Mouse (Mus musculus) lung, embryonic 14.5 days (tissue): ENCODE measurements around the gene Tifab. TPM values are rescaled to one million over a fixed set of nuclear protein-coding genes. Genes with fewer than 3 reads are reported as not detected.

Source experiments
- ATAC-seq: fragments of 200-750 bp; cut with Nextera tagmentation; 2 replicates; pipeline ENCODE4 v1.8.0; 2017; ENCODE audit warnings: mild to moderate bottlenecking, moderate TSS enrichment, moderate library complexity; ENCODE audit not compliant: insufficient read depth
- DNase-seq: peaks from one replicate; pipeline ENCODE4 v3.0.0-alpha.2; 2015
- H3K27ac ChIP-seq: fragments of 300-500 bp; sonication (generic); 2 replicates; pipeline ENCODE4 v1.5.1; 2014; ENCODE audit warnings: low read depth, mild to moderate bottlenecking, moderate library complexity
- H3K27me3 ChIP-seq: fragments of 300-500 bp; sonication (generic); 2 replicates; pipeline ENCODE4 v1.6.1; 2014; ENCODE audit warnings: low read length, control low read depth; ENCODE audit not compliant: insufficient read depth
- H3K36me3 ChIP-seq: fragments of 300-500 bp; sonication (generic); 2 replicates; pipeline ENCODE4 v1.6.1; 2014; ENCODE audit warnings: control low read depth; ENCODE audit not compliant: insufficient read depth
- H3K4me1 ChIP-seq: fragments of 300-500 bp; sonication (generic); 2 replicates; pipeline ENCODE4 v1.6.1; 2014; ENCODE audit warnings: antibody characterized with exemption, control low read depth; ENCODE audit not compliant: insufficient read depth
- H3K4me2 ChIP-seq: fragments of 300-500 bp; sonication (generic); 2 replicates; pipeline ENCODE4 v1.6.1; 2014; ENCODE audit warnings: mild to moderate bottlenecking
- H3K4me3 ChIP-seq: fragments of 300-500 bp; sonication (generic); 2 replicates; pipeline ENCODE4 v1.5.1; 2014; ENCODE audit warnings: low read depth, low read length
- H3K9ac ChIP-seq: fragments of 300-500 bp; sonication (generic); 2 replicates; pipeline ENCODE4 v1.6.1; 2014
- H3K9me3 ChIP-seq: fragments of 300-500 bp; sonication (generic); 2 replicates; pipeline ENCODE4 v1.6.1; 2016; ENCODE audit warnings: low read depth, low read length, control low read depth
- CTCF ChIP-seq: IDR thresholded peaks from 2 replicates; pipeline ENCODE4 v1.5.1; 2016; ENCODE audit warnings: antibody characterized with exemption, low read depth
- WGBS: fragments of 180-500 bp; shearing (Covaris S2); extraction: QIAGEN DNeasy Blood & Tissue Kit; methylation state at CpG from one replicate; pipeline ENCODE4 v1.1.7; 2014; 5-methylcytosine and 5-hydroxymethylcytosine counted together
- polyA plus RNA-seq: library from polyadenylated mRNA; unstranded; fragments of >200 nt; fragmentation: Nextera tagmentation; extraction: Ambion mirVana; gene quantifications from 2 replicates; pipeline ENCODE4 v1.2.1, GENCODE M21; 2014

Tifab gene
- polyA plus RNA-seq, 1 experiment from 2014 or later, result 1.0 TPM

DNA sequence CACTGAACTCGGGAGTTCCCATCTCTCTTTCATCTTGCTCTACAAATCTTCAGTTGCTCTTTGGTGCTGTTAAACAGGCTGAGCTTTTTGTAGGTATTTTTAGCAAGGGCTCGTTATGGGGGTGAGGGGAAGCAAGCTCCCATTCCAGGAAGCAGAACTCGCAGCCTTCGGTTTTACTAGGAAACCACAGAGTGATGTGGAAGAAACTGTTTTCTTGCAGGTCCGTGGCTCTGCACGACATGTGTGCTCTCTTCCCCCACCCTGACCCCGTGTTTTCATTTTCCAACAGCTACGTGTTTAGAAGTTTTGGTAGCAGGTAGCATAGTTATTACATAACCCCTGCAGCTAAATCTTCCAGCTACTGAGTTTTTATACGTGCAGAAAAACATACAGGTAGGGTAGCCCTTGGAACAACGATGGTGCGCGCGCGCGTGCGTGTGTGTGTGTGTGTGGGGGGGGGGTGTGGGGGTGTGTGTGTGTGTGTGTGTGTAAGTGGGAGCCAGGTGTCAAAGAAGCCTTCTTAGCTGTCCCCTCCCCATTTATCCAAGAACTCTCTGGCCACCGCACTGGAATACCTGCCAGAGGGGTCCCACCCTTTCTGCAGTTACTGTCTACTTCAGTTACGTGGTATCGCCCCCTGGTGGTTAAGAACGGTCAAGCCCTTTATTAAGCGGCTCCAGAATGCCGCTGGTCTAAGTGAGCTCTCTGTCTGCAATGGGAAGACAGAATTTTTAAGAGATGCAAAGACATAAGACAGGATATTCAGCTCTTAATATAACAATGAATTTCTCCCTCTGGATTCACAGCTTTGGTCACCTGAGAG is 27.1 kb downstream of the Tifab start:
- no peaks in the 10 kb centered on the region for H3K36me3 ChIP-seq
- no peak overlapping the region for H3K9ac ChIP-seq
- H3K9me3 ChIP-seq, result no peaks in the 10 kb centered on the region
- H3K4me2 ChIP-seq, result no peak overlapping the region
- WGBS, result 44% methylated on average over 22 of the region's 22 CpGs
- DNase-seq, result peak; percentile 94
- H3K4me3 ChIP-seq, result no peak overlapping the region
- H3K27me3 ChIP-seq, result no peaks in the 10 kb centered on the region
- no peak overlapping the region for H3K27ac ChIP-seq
- peak; percentile 65 for ATAC-seq
- peak; percentile 86 for TF ChIP-seq CTCF
- no peaks in the 10 kb centered on the region; the same call in 1 of the 2 replicates for H3K4me1 ChIP-seq

DNA sequence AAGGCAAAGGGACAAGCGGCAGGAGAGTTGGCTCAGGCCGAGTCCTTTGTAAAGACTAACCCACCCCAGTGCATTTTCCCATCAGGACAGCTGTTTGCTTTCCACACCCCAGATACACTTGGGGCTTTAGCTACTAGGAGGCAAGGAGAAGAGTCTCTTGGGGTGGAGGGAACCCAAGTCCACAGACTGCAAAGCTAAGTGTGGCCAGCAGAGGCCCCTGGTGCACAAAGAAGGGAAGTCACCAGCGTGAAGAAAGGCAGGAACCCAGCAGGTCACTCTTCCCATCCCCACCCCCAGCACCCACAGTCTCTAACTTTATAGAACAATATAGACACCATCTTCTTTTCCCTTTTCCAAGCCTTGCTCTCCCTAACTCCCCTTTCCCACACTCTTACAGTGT is 33.2 kb downstream of the Tifab start:
- H3K4me1 ChIP-seq, result peaks cover 7% of the 10 kb centered on the region; the same call in 1 of the 2 replicates
- ATAC-seq (no peak), DNase-seq (peak; percentile 33)
- H3K27me3 ChIP-seq, result no peaks in the 10 kb centered on the region
- no peak overlapping the region for H3K4me2 ChIP-seq
- no peak overlapping the region for H3K4me3 ChIP-seq
- 35% methylated on average over 3 of the region's 3 CpGs for WGBS
- no peak overlapping the region for H3K27ac ChIP-seq
- no peaks in the 10 kb centered on the region for H3K9me3 ChIP-seq
- no peak overlapping the region for H3K9ac ChIP-seq
- no peaks in the 10 kb centered on the region for H3K36me3 ChIP-seq
- peak; percentile 47 for TF ChIP-seq CTCF

DNA sequence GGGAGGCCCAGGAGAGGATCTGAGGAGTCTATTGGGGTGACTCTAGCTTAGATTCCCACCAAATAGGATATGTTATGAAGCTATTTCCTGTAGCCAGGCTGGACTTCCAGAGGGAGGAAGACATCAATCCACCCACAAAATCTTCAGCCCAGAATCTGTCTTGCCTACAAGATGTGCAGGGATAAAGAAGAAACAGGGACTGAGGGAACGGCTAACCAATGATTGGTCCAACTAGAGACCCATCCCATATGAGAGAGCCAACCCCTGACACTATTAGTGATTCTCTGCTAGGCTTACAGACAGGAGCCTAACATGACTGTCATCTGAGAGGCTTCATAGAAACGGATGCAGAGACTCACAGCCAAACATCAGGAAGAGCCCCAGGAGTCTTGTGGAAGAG is 34.7 kb downstream of the Tifab start:
- no peak overlapping the region for H3K4me2 ChIP-seq
- WGBS, result 34% methylated on average over 2 of the region's 2 CpGs
- no peaks in the 10 kb centered on the region for H3K9me3 ChIP-seq
- no peak overlapping the region for H3K4me3 ChIP-seq
- H3K27me3 ChIP-seq, result no peaks in the 10 kb centered on the region
- ATAC-seq, result peak; percentile 65; the same call in 1 of the 2 replicates
- DNase-seq, result peak; percentile 68
- no peak for TF ChIP-seq CTCF
- no peak overlapping the region for H3K9ac ChIP-seq
- H3K4me1 ChIP-seq, result peaks cover 7% of the 10 kb centered on the region; the same call in 1 of the 2 replicates
- no peak overlapping the region for H3K27ac ChIP-seq
- H3K36me3 ChIP-seq, result no peaks in the 10 kb centered on the region

DNA sequence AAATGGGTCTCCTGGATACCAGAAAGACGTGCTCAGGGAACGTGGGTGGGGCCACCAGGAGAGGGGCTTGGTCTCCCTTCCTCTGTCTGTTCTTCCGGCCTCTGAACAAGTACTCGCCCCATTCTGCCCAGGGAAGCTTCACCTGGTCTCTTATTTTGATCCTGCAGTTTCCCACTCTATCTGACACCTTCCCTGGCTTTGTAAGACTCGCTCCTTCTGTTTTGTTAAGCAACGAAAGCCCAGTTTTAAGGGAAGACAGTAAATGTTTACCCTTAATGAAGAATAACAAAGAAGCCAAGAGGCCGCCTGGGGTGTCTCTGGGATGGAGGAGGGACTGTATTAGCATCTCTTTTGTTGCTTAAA is 35.6 kb downstream of the Tifab start:
- Histone ChIP-seq H3K27me3 (no peaks in the 10 kb centered on the region), H3K9ac (no peak overlapping the region), H3K9me3 (no peaks in the 10 kb centered on the region), H3K36me3 (no peaks in the 10 kb centered on the region), H3K4me2 (no peak overlapping the region), H3K27ac (no peak overlapping the region), H3K4me3 (no peak overlapping the region), H3K4me1 (peaks cover 7% of the 10 kb centered on the region; the same call in 1 of the 2 replicates)
- no peak for ATAC-seq
- no peak for DNase-seq
- 22% methylated on average over 7 of the region's 7 CpGs for WGBS
- TF ChIP-seq CTCF, result no peak

DNA sequence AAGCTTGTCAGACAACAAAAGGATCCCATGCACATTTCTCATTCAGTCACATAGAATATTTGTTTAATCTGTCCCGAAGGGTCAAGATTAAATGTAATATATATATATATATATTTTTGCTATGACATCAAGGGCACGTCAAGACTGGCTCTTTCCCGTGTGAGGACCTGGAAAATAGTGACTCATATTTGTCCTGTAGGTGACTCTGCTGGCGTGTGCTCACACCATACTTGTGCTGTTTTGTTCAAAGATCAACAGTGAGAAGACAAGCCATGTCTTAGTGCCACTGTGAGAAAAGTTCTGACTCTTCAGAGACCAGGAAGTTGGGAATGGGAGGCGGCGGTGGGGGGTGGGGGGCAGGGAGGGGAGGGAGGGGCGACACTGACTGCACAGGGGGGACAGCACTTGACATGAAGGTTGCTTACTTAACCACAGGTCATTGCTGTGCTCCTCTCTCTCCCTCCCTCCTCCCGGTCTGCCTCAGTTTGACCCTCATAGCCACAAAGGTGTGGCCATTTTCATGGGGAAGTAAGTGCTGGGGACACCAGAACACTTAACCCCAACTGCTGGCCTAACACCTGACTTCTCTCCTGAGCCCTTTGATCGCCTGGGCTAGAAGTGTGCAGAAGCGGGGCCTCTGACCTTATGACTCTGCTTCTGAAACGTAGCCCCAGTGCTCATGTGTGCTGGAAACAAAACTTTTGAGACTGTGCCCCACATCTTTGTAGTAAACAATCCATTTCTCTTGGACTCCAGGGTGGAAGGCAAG is 36.1 kb downstream of the Tifab start:
- peaks cover 7% of the 10 kb centered on the region; the same call in 1 of the 2 replicates for H3K4me1 ChIP-seq
- no peak overlapping the region for H3K4me2 ChIP-seq
- H3K27me3 ChIP-seq, result no peaks in the 10 kb centered on the region
- no peak overlapping the region for H3K9ac ChIP-seq
- H3K4me3 ChIP-seq, result no peak overlapping the region
- no peak; the same call in 1 of the 2 replicates for ATAC-seq
- H3K36me3 ChIP-seq, result no peaks in the 10 kb centered on the region
- TF ChIP-seq CTCF, result no peak
- 21% methylated on average over 11 of the region's 11 CpGs for WGBS
- no peak overlapping the region for H3K27ac ChIP-seq
- no peaks in the 10 kb centered on the region for H3K9me3 ChIP-seq
- DNase-seq, result no peak

DNA sequence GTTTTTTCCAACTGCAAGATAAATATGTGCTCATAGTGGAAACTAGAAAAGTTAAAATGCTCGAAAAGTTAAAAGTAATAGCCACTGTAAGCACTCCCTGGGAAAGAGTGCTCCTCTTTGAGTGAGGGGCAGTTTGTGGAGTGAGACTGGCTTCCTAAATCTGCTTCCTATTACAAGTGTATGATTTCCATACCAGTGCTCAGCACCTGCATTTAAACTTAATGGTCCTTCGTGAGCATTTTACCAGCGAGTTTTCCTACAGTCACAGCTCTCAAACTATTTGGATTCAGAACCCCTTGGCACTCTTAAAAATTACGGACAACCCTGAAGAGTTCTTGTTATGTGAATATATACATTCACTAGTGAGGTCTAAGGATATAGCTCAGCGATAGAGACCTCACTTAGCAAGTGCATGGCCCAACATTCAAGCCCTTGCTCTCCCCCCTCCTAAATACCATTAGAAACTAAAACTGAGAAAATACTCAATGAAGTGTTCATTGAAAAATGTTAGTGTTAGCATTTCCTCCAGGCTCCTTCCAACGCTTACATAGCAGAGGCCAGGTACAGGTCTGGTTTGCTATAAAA is 39.4 kb downstream of the Tifab start:
- Histone ChIP-seq H3K27ac (no peak overlapping the region), H3K9me3 (no peaks in the 10 kb centered on the region), H3K4me2 (no peak overlapping the region), H3K4me1 (0 out of 2 replicates have a peak, but pooled peaks cover 11% of the 10 kb centered on the region), H3K27me3 (no peaks in the 10 kb centered on the region), H3K4me3 (no peak overlapping the region), H3K36me3 (no peaks in the 10 kb centered on the region), H3K9ac (no peak overlapping the region)
- WGBS, result 43% methylated on average over 6 of the region's 6 CpGs
- ATAC-seq, result no peak
- no peak for TF ChIP-seq CTCF
- DNase-seq, result no peak

DNA sequence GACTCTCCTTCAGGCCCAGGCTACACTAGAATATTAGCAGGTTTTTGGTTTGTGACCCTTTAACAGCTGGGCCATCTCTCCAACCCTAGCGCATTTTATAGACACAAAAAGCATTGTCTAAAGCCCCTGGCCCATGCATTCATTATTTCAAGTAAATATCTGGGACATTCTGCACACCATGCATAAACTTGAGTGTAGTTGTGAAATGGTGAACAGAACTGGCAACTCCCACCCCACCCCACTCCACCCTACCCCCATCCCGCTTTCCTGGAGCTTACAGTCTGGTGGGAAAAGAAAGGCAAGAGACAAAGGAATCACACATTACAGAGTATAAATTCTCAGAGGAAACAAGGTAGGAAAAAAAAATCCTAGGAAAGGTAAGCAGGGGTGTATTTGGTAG is 42.5 kb downstream of the Tifab start, which contains the start of gene H2afy:
H2afy (minus strand) TSS at position 162 of the 400 bp plus-strand sequence.
- 0 out of 2 replicates have a peak, but pooled peaks cover 10% of the 10 kb centered on the region for H3K4me1 ChIP-seq
- peak within 1 kb of the TSS; percentile 86 for H3K27ac ChIP-seq
- no peaks in the 10 kb centered on the region for H3K27me3 ChIP-seq
- ATAC-seq (no peak), DNase-seq (no peak)
- no peak for TF ChIP-seq CTCF
- H3K36me3 ChIP-seq, result no peaks in the 10 kb centered on the region
- peak within 1 kb of the TSS; percentile 98 for H3K4me3 ChIP-seq
- H3K9ac ChIP-seq, result peak within 1 kb of the TSS; percentile 98
- no peaks in the 10 kb centered on the region for H3K9me3 ChIP-seq
- 77% methylated on average over 2 of the region's 2 CpGs for WGBS
- H3K4me2 ChIP-seq, result peak within 1 kb of the TSS; percentile 89
